Mouse (Mus musculus) cortical plate, adult 2 months (tissue): ENCODE data around the gene Olfm3. TPM values are rescaled to one million over a fixed set of nuclear protein-coding genes. Genes with fewer than 3 reads are reported as not detected.
A peak's percentile ranks its signal among the peaks of the same experiment; 100 is the strongest.

Source experiments
- H3K27ac ChIP-seq: fragments of 200-500 bp; 2 replicates; pipeline ENCODE4 v1.5.1; 2012; ENCODE audit warnings: low read length, control low read depth, inconsistent platforms; ENCODE audit not compliant: insufficient read depth
- H3K4me1 ChIP-seq: fragments of 200-500 bp; 2 replicates; pipeline ENCODE4 v1.6.1; 2011; ENCODE audit warnings: low read length; ENCODE audit not compliant: control insufficient read depth, insufficient read depth
- H3K4me3 ChIP-seq: fragments of 200-500 bp; 2 replicates; pipeline ENCODE4 v1.5.1; 2011; ENCODE audit warnings: mild to moderate bottlenecking, low read length, control low read depth; ENCODE audit not compliant: insufficient read depth
- CTCF ChIP-seq: fragments of 200-500 bp; IDR thresholded peaks from 2 replicates; pipeline ENCODE4 v1.5.1; 2011; ENCODE audit warnings: mild to moderate bottlenecking, control low read depth, low read length; ENCODE audit not compliant: insufficient read depth; ENCODE audit errors: extremely low read depth
- POLR2A ChIP-seq: fragments of 200-500 bp; IDR thresholded peaks from 2 replicates; pipeline ENCODE4 v1.6.1; 2011; ENCODE audit warnings: mild to moderate bottlenecking, low read length, control low read depth; ENCODE audit not compliant: insufficient read depth; ENCODE audit errors: extremely low read depth
- polyA plus RNA-seq: library from polyadenylated mRNA; depleted of rRNA; stranded (reverse); fragments of >200 nt; gene quantifications from 2 replicates; pipeline ENCODE4 v1.2.3, GENCODE M21; 2012

Olfm3 gene
- polyA plus RNA-seq, 1 experiment, result 12.3 TPM

- Histone ChIP-seq H3K4me1 (no peaks in the 10 kb centered on the region), H3K27ac (no peak overlapping the region), H3K4me3 (no peak overlapping the region)
- no peak for TF ChIP-seq CTCF
- TF ChIP-seq POLR2A, result no peak
Observed at GRCm38 (mm10) chr3:115104802-115105493, 201.1 kb downstream of the Olfm3 start.

- Histone ChIP-seq H3K4me1 (no peaks in the 10 kb centered on the region), H3K27ac (no peak overlapping the region), H3K4me3 (no peak overlapping the region)
- no peak for TF ChIP-seq CTCF
- no peak for TF ChIP-seq POLR2A
Observed at GRCm38 (mm10) chr3:115145722-115146121, 241.8 kb downstream of the Olfm3 start.

DNA sequence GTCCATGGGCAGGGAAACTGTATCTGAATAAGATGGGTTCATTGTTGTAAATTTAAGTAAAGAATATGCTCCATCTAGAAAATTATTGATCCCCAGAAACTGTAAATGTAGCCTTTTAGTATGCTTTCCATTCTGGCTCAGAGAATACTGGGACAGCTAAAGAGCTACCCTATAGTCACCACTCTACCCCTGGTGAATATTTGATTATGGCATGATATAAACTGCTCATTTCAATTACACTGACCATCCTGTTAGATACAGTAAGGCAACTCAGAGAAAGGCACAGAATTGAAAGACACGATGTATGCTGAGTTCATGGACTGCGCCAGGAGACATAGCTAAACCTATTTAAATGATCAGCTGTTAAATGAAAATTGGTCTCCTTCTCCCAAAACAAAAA lies 242.4 kb downstream of the Olfm3 start:
- no peak overlapping the region for H3K4me3 ChIP-seq
- H3K27ac ChIP-seq, result no peak overlapping the region
- TF ChIP-seq POLR2A (no peak), CTCF (no peak)
- H3K4me1 ChIP-seq, result no peaks in the 10 kb centered on the region

GRCm38 (mm10) chr3:115158903-115159473 lies 255.1 kb downstream of the Olfm3 start:
- Histone ChIP-seq H3K4me1 (no peaks in the 10 kb centered on the region), H3K27ac (peak overlapping the region; percentile 46), H3K4me3 (no peak overlapping the region)
- no peak for TF ChIP-seq POLR2A
- no peak for TF ChIP-seq CTCF

- Histone ChIP-seq H3K4me1 (no peaks in the 10 kb centered on the region), H3K4me3 (no peak overlapping the region), H3K27ac (no peak overlapping the region)
- no peak for TF ChIP-seq POLR2A
- TF ChIP-seq CTCF, result no peak
Observed at GRCm38 (mm10) chr3:115174625-115175024, 270.7 kb downstream of the Olfm3 start.
